Mouse (Mus musculus) forebrain, embryonic 16.5 days (tissue): ENCODE data around the gene Map10. TPM values are rescaled to one million over a fixed set of nuclear protein-coding genes. Genes with fewer than 3 reads are reported as not detected.

Experiments used
- ATAC-seq: fragments of 200-750 bp; cut with Nextera tagmentation; 2 replicates; pipeline ENCODE4 v1.8.0; 2017; ENCODE audit warnings: mild to moderate bottlenecking, moderate library complexity
- H3K27ac ChIP-seq: fragments of 300-500 bp; sonication (generic); 2 replicates; pipeline ENCODE4 v1.5.1; 2014; ENCODE audit warnings: low read length, control low read depth
- H3K27me3 ChIP-seq: fragments of 300-500 bp; sonication (generic); replicated peaks from 2 replicates; pipeline ENCODE4 v1.6.1; 2014; ENCODE audit warnings: low read length; ENCODE audit not compliant: control insufficient read depth, insufficient read depth
- H3K36me3 ChIP-seq: fragments of 300-500 bp; sonication (generic); 2 replicates; pipeline ENCODE4 v1.6.1; 2014; ENCODE audit not compliant: control insufficient read depth, insufficient read depth
- H3K4me1 ChIP-seq: fragments of 300-500 bp; sonication (generic); replicated peaks from 2 replicates; pipeline ENCODE4 v1.6.1; 2014; ENCODE audit warnings: low read length; ENCODE audit not compliant: control insufficient read depth, insufficient read depth
- H3K4me2 ChIP-seq: fragments of 300-500 bp; sonication (generic); 2 replicates; pipeline ENCODE4 v1.6.1; 2014; ENCODE audit warnings: mild to moderate bottlenecking, low read length, control low read depth
- H3K4me3 ChIP-seq: fragments of 300-500 bp; sonication (generic); replicated peaks from 2 replicates; pipeline ENCODE4 v1.5.1; 2014; ENCODE audit warnings: mild to moderate bottlenecking, low read length, control low read depth
- H3K9ac ChIP-seq: fragments of 300-500 bp; sonication (generic); replicated peaks from 2 replicates; pipeline ENCODE4 v1.6.1; 2014; ENCODE audit warnings: low read depth, low read length, control low read depth
- H3K9me3 ChIP-seq: fragments of 300-500 bp; sonication (generic); 2 replicates; pipeline ENCODE4 v1.6.1; 2016; ENCODE audit warnings: low read length; ENCODE audit not compliant: control insufficient read depth
- WGBS: fragments of 180-500 bp; shearing (Covaris S2); extraction: QIAGEN DNeasy Blood & Tissue Kit; methylation state at CpG from one replicate; pipeline ENCODE4 v1.1.7; 2014; 5-methylcytosine and 5-hydroxymethylcytosine counted together
- polyA plus RNA-seq: library from polyadenylated mRNA; unstranded; fragments of >200 nt; fragmentation: Nextera tagmentation; extraction: Ambion mirVana; gene quantifications from 2 replicates; pipeline ENCODE4 v1.2.1, GENCODE M21; 2015

Map10 gene
- 10.7 and 11.7 TPM in 2 replicates for polyA plus RNA-seq

- Histone ChIP-seq H3K27me3 (no peaks in the 10 kb centered on the region), H3K9me3 (peaks cover 25% of the 10 kb centered on the region), H3K4me1 (peaks cover 13% of the 10 kb centered on the region), H3K9ac (peak within 1 kb of the TSS; percentile 79), H3K27ac (peak within 1 kb of the TSS; percentile 52), H3K4me3 (peak within 1 kb of the TSS; percentile 65), H3K36me3 (peaks cover 11% of the 10 kb centered on the region; the same call in 1 of the 2 replicates), H3K4me2 (peak within 1 kb of the TSS; percentile 97)
- WGBS, result 1% methylated on average over 60 of the region's 62 CpGs
- ATAC-seq, result peak; percentile 94
These were observed at the start of gene Map10 for GRCm38 (mm10) chr8:125669700-125670195. TSS of gene Map10 (plus strand) at chr8:125669818.

- no peak overlapping the region for H3K4me3 ChIP-seq
- H3K27ac ChIP-seq, result no peak overlapping the region
- no peak overlapping the region for H3K4me2 ChIP-seq
- H3K27me3 ChIP-seq, result no peaks in the 10 kb centered on the region
- H3K4me1 ChIP-seq, result peaks cover 2% of the 10 kb centered on the region; the same call in 1 of the 2 replicates
- no peak overlapping the region for H3K9ac ChIP-seq
- no peak for ATAC-seq
- H3K9me3 ChIP-seq, result no peaks in the 10 kb centered on the region
- no peaks in the 10 kb centered on the region for H3K36me3 ChIP-seq
- 78% methylated on average over 4 of the region's 4 CpGs for WGBS
These were observed 49.3 kb upstream of the Map10 start for GRCm38 (mm10) chr8:125620301-125620700.

- no peaks in the 10 kb centered on the region for H3K36me3 ChIP-seq
- WGBS, result 84% methylated on average over 8 of the region's 8 CpGs
- no peaks in the 10 kb centered on the region for H3K27me3 ChIP-seq
- H3K4me3 ChIP-seq, result no peak overlapping the region
- H3K4me1 ChIP-seq, result peaks cover under 1% of the 10 kb centered on the region; the same call in 1 of the 2 replicates
- no peak overlapping the region for H3K27ac ChIP-seq
- no peak for ATAC-seq
- no peak overlapping the region for H3K4me2 ChIP-seq
- no peak overlapping the region for H3K9ac ChIP-seq
- no peaks in the 10 kb centered on the region; the same call in 1 of the 2 replicates for H3K9me3 ChIP-seq
These were observed 45.3 kb upstream of the Map10 start for GRCm38 (mm10) chr8:125624287-125624686.

DNA sequence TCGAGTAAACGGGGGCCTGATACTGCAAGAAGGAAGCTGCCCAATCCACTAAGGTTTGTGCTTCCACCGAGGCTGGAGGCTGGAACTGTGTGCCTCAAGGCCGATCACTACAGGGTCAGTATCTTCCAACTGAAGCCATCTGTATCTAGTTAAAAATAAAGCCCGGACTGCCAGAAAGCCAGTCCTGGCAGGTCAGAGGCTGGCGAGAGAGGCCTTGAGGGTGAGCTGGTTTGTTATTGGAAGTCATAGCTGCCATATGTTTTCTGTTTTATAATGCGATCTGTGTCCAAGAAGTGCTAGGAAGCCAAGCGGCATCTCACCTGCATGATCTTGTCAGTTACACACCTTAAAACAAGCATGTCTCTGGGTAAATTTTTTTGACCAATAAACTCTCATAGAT lies 43.2 kb upstream of the Map10 start:
- WGBS, result 94% methylated on average over 8 of the region's 8 CpGs
- no peak overlapping the region for H3K4me2 ChIP-seq
- H3K4me3 ChIP-seq, result no peak overlapping the region
- no peak for ATAC-seq
- no peaks in the 10 kb centered on the region; the same call in 1 of the 2 replicates for H3K9me3 ChIP-seq
- no peaks in the 10 kb centered on the region for H3K4me1 ChIP-seq
- no peaks in the 10 kb centered on the region for H3K36me3 ChIP-seq
- H3K27me3 ChIP-seq, result no peaks in the 10 kb centered on the region
- H3K9ac ChIP-seq, result no peak overlapping the region
- H3K27ac ChIP-seq, result no peak overlapping the region

DNA sequence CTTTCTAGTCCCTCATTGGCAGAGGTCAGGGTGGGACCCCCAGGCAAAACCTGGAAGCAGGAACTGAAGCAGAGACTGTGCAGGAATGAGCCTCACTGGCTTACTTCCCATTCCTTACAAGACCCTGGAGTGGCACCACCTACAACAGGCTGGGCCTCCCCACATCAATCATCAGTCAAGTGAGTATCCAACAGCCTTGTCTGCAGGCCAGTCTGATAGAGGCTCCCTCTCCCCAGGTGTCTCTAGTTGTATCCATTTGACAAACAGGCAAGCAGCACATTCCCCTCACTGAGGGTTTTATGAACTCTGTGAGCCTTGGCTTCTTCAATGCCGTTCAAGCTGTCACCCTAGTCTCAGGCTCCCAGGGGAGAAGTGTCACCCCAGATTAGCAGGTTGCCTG lies 40.8 kb upstream of the Map10 start:
- Histone ChIP-seq H3K4me2 (no peak overlapping the region), H3K4me1 (no peaks in the 10 kb centered on the region), H3K27me3 (no peaks in the 10 kb centered on the region), H3K9me3 (no peaks in the 10 kb centered on the region; the same call in 1 of the 2 replicates), H3K9ac (no peak overlapping the region), H3K27ac (no peak overlapping the region), H3K4me3 (no peak overlapping the region), H3K36me3 (no peaks in the 10 kb centered on the region)
- 100% methylated on average over 1 of the region's 1 CpGs for WGBS
- ATAC-seq, result no peak

DNA sequence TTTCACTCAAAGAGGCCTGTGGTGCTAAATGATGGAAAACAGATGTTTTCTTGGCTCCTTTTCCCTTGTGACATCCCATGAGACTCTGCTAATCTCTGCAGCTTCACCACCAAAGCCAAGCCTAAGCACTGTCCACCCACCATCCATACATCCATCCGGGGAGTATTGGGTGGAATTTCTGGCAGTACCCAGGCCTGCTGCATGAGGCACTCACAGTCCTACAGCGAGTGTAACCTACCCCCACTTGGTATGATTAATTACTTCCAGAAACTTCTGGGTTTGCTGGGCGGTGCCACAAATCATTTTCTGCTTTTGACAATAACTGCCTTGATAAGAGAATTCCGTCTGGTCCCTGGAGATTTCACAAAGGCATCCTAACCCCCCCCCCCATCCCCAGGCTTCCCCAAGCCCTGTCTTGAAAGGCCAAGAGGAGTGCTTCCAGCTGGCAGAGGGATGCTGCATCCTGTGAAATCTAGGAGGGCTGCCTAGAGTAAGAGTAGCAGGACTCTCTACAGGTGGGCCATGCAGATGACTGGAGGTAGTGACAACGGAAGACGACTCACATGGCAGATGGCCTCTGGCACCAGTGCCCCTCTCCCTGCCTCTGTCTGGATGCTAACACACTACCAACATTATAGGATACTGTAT lies 31.1 kb upstream of the Map10 start:
- Histone ChIP-seq H3K4me2 (no peak overlapping the region), H3K27ac (no peak overlapping the region), H3K9me3 (no peaks in the 10 kb centered on the region), H3K9ac (no peak overlapping the region), H3K4me1 (peaks cover 11% of the 10 kb centered on the region), H3K27me3 (no peaks in the 10 kb centered on the region), H3K36me3 (no peaks in the 10 kb centered on the region), H3K4me3 (no peak overlapping the region)
- 85% methylated on average over 6 of the region's 6 CpGs for WGBS
- ATAC-seq, result no peak

- no peak for ATAC-seq
- H3K4me2 ChIP-seq, result no peak overlapping the region
- WGBS, result 83% methylated on average over 2 of the region's 2 CpGs
These were observed 30.0 kb upstream of the Map10 start for GRCm38 (mm10) chr8:125639631-125640030.

DNA sequence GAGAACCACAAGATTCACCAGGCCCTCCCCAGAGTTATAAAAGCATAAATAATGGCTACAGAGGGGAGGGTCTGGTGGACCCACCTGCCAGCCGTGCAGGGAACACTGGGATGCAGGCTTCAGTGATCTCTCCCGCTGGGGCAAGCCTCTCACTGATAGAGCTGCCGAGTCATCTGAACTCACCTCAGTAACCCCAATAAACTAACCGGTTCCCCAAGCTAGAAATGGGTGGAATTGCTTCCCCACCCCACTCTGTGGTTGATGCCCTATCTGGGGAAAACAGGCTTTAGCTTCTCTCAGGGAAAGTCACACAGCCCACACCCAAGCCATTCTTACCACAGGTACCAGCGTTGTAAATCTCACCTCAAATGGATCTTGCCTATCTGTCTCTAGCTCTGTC lies 28.9 kb upstream of the Map10 start:
- no peak for ATAC-seq
- 92% methylated on average over 5 of the region's 5 CpGs for WGBS
- H3K27me3 ChIP-seq, result no peaks in the 10 kb centered on the region

More at GRCm38 (mm10) chr8:125639631-125640030, 30.0 kb upstream of the Map10 start:
- H3K9me3 ChIP-seq, result no peaks in the 10 kb centered on the region
- H3K9ac ChIP-seq, result no peak overlapping the region
- no peak overlapping the region for H3K4me3 ChIP-seq
- H3K27me3 ChIP-seq, result no peaks in the 10 kb centered on the region
- H3K36me3 ChIP-seq, result no peaks in the 10 kb centered on the region
- peaks cover 11% of the 10 kb centered on the region for H3K4me1 ChIP-seq
- no peak overlapping the region for H3K27ac ChIP-seq

DNA sequence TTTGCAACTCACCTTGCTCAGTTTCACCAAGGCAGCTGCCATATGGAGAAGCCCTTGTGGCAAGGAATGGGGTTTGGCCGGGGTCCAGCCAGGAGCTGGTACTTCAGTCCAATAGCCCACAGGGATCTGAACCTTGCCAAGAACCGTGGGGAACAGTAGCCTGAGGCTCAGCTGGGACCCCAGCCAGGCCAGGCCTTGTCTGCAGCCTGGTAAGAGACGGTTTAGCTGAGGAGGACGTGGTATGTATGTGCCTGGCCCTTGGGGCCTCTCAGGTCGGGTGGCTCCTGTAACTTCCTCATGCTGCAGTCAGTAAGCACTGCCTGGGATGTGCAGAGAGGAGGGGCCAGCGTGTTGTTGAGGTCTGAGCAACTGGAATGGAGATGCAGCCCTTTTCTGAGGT lies 27.8 kb upstream of the Map10 start:
- Histone ChIP-seq H3K36me3 (no peaks in the 10 kb centered on the region), H3K27me3 (no peaks in the 10 kb centered on the region), H3K27ac (no peak overlapping the region), H3K9me3 (no peaks in the 10 kb centered on the region), H3K4me2 (no peak overlapping the region), H3K4me3 (no peak overlapping the region), H3K4me1 (peaks cover 15% of the 10 kb centered on the region), H3K9ac (no peak overlapping the region)
- peak; percentile 73 for ATAC-seq
- WGBS, result 35% methylated on average over 6 of the region's 6 CpGs

More for the DNA sequence above, 28.9 kb upstream of the Map10 start:
- Histone ChIP-seq H3K4me2 (no peak overlapping the region), H3K36me3 (no peaks in the 10 kb centered on the region), H3K9ac (no peak overlapping the region), H3K4me3 (no peak overlapping the region), H3K4me1 (peaks cover 14% of the 10 kb centered on the region), H3K9me3 (no peaks in the 10 kb centered on the region), H3K27ac (no peak overlapping the region)
